Mouse (Mus musculus) gastrocnemius, adult 2 months (tissue): Measurements from ENCODE around the gene Pik3r6. TPM values are rescaled to one million over a fixed set of nuclear protein-coding genes. Genes with fewer than 3 reads are reported as not detected.

Experiments used
- DNase-seq: peaks from one replicate; pipeline ENCODE4 v3.0.0; 2022
- H3K27ac ChIP-seq: fragments of 200-600 bp; 2 replicates; pipeline ENCODE4 v1.8.1; 2022; ENCODE audit warnings: mild to moderate bottlenecking
- H3K4me3 ChIP-seq: fragments of 200-600 bp; 2 replicates; pipeline ENCODE4 v1.8.1; 2022; ENCODE audit warnings: mild to moderate bottlenecking, moderate library complexity
- CTCF ChIP-seq: fragments of 200-600 bp; IDR thresholded peaks from 2 replicates; pipeline ENCODE4 v1.8.1; 2022; ENCODE audit warnings: antibody characterized with exemption, mild to moderate bottlenecking, moderate library complexity
- intact Hi-C: fragments of 180-260 bp; cut with DNase I; formaldehyde crosslinking; loops from one replicate; pipeline ENCODE4 v1.15.1; 2025
- total RNA-seq, 2 experiments: library from RNA; stranded (reverse); gene quantifications; 2 replicates each; pipeline ENCODE4 v1.2.3; 2021

Gene Pik3r6
- total RNA-seq, 2 experiments from 2014 or later, result 0.94 to 1.8 TPM

DNA sequence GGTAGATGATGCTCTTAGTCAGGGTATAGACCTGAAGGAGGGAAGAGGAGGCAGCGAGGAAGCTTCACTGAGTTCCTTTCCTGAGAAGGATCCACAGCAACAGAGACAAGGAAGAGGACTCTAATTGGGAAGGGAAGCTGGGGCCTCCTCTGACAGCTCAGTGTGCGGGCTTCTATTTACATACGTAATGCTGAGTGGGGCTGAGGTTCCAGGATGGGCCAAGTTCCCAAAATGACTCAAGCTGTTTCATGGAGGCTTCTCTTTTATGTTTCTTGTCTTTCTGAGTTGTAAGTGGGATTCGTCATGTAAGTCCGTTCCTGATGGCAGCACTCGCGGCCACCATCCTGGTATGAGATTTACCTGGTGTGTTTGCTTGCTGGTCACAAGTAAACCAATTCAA, 27.1 kb upstream of the Pik3r6 start:
- H3K4me3 ChIP-seq, result no peak overlapping the region
- TF ChIP-seq CTCF, result no peak
- no peak for DNase-seq
- H3K27ac ChIP-seq, result no peak overlapping the region
- intact Hi-C loops, result no loop called here

DNA sequence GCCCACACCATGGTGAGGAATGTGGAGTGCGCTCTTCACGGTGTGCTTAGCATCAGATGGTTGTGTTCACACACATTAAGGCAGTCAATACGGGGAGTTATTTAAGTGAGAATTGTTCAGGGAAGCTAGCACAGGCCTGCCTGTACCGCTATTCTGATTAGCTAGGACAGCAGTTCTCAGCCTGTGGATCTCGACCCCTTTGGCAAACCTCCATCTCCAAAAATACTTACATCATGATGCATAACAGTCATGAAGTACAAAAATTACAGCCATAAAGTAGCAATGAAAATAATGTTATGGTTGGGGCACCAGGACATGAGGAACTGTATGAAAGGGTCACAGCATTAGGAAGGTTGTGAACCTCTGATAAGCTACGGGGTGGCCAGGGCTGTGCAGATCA, 25.2 kb upstream of the Pik3r6 start:
- intact Hi-C loops, result no loop called here
- Histone ChIP-seq H3K4me3 (no peak overlapping the region), H3K27ac (no peak overlapping the region)

DNA sequence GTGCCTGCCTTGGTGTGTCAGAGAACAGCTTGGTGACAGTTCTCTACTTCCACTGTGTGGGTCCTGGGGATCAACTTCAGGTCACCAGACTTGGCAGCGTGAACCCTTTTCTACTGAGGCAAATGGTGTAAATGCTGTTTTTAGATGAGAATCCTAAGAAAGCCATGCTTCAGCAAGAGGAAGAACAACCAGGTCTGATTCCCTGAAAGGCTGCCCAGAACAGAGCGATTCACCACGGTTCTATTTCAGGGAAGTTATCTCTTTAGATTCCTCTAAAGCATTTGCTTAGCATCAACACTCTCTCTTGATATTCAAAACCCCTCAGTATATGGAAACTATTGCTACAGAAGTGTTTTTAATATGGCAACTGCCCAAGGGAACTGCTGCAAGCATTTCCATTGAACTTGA, 24.2 kb upstream of the Pik3r6 start:
- TF ChIP-seq CTCF, result no peak
- intact Hi-C loops, result no loop called here
- Histone ChIP-seq H3K27ac (no peak overlapping the region), H3K4me3 (no peak overlapping the region)
- no peak for DNase-seq

More for the DNA sequence above, 25.2 kb upstream of the Pik3r6 start:
- no peak for DNase-seq
- TF ChIP-seq CTCF, result no peak

DNA sequence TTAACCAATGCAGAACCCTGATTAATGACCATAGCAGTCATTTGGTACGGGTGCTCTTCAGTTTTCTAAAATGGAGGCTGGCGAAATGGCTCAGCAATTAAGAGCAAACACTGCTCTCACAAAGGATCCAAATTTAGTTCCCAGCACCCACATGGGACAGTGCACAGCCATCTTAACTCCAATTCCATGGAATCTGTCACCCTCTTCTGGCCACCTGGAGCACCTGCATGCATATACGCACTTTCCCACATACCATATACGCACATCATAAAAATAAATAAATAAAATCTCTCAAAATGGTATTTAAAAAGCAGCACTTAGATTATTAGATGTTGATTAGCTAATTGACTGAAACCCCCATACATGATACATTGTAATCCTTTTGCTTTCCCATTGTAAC, 22.2 kb upstream of the Pik3r6 start:
- intact Hi-C loops, result loop anchor here (10.0 kb wide), 1 partner anchor 324 kb away; no protein-coding TSS in a partner anchor
- no peak overlapping the region for H3K4me3 ChIP-seq
- no peak for DNase-seq
- no peak overlapping the region for H3K27ac ChIP-seq
- no peak; the same call in 1 of the 2 replicates for TF ChIP-seq CTCF

DNA sequence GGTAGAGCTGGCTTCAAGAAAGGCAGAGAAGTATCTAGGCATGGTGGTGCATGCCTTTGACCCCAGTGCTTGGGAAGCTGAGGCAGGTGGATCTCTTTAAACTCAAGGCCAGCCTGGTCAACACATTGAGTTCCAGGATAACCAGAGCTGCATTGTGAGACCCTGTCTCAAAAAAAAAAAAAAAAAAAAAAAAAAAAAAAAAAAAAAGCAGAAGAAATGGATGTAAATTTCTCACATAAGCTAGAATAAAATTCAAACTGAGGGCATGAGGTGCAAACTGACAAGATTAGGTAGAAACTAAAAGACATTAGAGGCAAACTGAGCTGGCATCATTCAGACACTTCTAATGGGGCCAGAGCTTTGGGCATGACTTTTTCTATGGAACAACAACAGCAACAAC, 20.8 kb upstream of the Pik3r6 start:
- no peak for DNase-seq
- no peak for TF ChIP-seq CTCF
- no peak overlapping the region for H3K4me3 ChIP-seq
- no peak overlapping the region for H3K27ac ChIP-seq
- intact Hi-C loops, result loop anchor here (10.0 kb wide), 1 partner anchor 323 kb away; no protein-coding TSS in a partner anchor

DNA sequence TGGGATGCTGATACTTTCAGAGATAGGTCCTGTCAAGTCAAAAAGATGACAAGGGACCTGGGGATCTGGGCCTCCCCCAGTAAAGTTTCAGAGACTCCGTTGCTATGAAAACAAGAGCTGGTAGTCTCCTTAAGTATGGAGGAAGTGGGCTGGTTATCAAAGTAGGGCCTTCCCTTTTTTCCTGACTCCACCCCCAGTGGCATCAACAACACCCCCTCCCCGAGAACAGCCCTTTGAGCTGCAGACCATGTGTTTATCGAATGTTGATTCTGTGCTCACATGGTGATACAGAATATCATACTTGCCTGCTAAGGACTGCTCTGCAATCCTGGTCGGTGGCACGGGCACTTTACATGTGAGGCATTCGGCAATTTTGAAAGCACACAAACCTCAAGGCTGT, 19.6 kb upstream of the Pik3r6 start:
- TF ChIP-seq CTCF, result no peak
- no peak for DNase-seq
- intact Hi-C loops, result loop anchor here (10.0 kb wide), 1 partner anchor 322 kb away; no protein-coding TSS in a partner anchor
- Histone ChIP-seq H3K27ac (no peak overlapping the region), H3K4me3 (no peak overlapping the region)

DNA sequence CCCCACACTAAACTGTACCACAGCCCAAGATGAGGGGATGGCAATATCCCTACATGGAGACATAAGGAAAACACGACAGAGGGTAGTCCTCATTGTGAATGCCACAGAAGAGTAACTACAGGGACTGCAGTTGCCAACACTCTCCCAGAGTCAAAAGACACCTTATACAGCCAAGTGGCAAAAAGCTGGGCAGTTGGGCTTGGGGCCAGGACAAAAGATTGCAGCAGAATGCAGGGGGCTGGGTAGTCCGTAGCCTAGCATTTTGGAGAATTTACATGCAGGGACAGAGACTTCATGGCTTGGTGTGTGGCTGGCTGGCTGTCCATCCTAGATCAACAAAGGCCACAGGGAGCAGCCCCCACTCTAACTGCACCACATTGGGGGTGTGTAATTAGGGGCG, 18.4 kb upstream of the Pik3r6 start:
- no peak for DNase-seq
- intact Hi-C loops, result loop anchor here (10.0 kb wide), 1 partner anchor 320 kb away; no protein-coding TSS in a partner anchor
- Histone ChIP-seq H3K27ac (no peak overlapping the region), H3K4me3 (no peak overlapping the region)
- no peak for TF ChIP-seq CTCF

DNA sequence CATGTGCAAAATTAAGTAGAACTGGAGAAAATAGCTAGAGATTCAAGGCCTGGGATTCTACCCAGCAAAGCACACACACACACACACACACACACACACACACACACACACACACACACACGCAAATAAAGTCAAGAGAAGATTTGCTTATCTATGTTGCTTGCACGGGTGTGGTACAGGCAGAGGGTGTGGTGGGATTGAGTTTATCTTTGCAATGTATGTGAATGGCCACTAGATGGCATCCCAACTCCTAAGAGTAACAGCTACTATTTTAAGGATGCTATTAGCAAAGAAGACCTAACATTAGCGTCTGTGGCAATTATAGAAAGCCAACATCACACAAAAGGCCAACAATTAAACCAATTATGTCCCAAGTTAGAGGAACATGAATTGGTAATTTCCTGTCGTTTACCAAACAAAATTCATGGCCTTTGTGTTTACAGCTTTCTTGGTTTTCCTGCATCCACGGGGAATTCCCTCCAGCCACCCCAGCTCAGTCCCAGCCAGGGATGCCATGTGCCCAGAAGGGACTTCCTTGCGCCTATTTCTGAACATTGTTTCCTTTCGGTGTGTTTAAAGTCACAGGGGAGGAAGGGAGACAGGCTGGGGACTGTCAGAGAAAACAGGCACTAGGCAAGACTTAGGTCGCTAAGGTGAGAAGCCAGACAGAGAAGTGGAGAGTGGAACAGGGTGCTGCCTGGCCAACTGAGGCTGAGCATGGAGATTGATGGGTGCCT, 17.4 kb upstream of the Pik3r6 start:
- DNase-seq, result no peak
- H3K4me3 ChIP-seq, result no peak overlapping the region
- intact Hi-C loops, result loop anchor here (5.0 to 10.0 kb wide), 2 partner anchors 62 to 319 kb away; no protein-coding TSS in a partner anchor
- no peak overlapping the region for H3K27ac ChIP-seq
- peak; percentile 80 for TF ChIP-seq CTCF

DNA sequence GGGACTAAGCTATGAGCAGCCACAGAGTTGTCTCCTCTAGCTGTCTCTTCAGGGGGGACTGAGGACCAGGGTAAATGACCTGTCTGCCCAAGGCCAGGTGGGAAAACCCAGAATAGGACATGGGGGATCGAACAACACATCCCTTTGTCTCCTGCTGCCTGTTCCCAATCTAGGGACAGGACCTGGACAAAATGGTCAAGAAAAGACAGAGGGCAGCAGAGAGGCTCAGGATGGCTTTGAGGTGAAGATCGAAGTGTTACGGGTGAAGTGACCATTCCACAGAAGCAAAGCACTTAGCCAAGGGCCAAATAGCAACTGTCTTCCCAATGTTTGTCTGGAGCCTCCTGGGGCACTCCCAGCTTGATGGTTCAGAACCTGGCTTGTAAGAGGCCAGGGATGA, 16.7 kb upstream of the Pik3r6 start:
- DNase-seq, result no peak
- Histone ChIP-seq H3K27ac (no peak overlapping the region), H3K4me3 (no peak overlapping the region)
- intact Hi-C loops, result loop anchor here (5.0 to 10.0 kb wide), 2 partner anchors 61 to 319 kb away; no protein-coding TSS in a partner anchor
- no peak for TF ChIP-seq CTCF

DNA sequence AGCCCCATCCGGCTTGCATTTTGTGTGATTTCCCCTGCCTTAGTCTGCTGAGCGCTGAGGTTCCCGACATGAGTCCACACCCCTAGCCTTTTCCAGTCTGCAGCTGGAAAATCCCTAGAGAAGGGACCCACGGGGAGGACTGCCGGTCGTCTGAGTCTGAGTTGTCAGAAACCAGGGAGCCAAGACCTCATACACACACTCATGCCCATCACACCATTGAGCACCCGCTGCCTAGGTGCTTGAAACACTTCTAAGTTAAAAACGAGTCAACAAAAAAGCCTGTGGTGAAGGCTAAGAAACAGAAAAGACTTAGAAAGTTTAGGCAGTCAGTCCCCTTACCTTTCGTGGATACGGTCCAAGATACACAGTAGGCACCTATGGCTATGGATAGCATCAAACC, 15.1 kb upstream of the Pik3r6 start:
- intact Hi-C loops, result loop anchor here (5.0 to 10.0 kb wide), 2 partner anchors 60 to 317 kb away; no protein-coding TSS in a partner anchor
- H3K27ac ChIP-seq, result no peak overlapping the region
- H3K4me3 ChIP-seq, result no peak overlapping the region
- DNase-seq, result no peak
- no peak for TF ChIP-seq CTCF

DNA sequence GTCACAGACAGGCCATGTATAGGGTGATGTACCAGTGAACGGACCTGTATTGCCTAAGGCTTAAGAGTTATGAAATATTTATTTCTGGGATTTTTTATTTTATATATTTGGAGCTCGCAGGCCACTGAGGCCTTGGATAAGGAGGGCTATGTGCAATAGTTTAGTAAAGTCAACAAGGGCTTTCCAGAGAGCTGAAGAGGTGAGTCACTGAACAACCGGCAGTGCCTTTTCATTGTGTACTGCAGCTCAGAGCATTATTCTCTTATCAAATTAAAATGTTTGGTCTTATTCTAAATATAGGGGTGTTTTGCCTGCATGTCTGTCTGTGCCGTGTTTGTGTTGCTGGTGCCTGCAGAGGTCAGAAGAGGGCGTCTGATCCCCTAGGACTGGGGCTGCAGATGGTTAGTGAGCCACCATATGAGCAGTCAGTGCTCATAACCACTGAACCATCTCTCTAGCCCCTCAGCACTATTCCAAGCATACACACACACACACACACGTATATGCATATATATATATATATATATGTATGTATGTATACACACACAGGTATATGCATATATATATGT, 14.5 kb upstream of the Pik3r6 start:
- no peak overlapping the region for H3K4me3 ChIP-seq
- DNase-seq, result no peak
- TF ChIP-seq CTCF, result no peak
- intact Hi-C loops, result loop anchor here (5.0 to 10.0 kb wide), 2 partner anchors 59 to 316 kb away; no protein-coding TSS in a partner anchor
- H3K27ac ChIP-seq, result no peak overlapping the region

DNA sequence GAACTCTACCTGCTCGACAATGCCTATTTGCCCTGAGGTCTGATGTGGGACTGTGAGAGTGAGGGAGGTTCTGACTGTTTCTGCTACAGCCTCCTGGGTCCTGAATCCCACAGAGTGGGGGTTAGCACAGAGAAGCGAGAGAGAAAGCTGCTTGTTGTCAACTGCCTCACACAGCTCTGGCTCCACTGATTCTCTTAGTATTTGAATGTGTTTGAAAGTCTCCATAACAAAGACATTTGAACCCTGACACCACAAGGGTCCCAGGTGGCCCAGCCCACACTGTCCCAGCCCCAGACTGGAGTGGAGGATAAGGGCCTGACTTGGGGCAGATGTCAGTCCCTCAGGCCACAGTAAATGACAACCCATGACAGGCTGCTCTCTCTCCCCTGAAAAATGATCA, 13.6 kb upstream of the Pik3r6 start:
- H3K4me3 ChIP-seq, result no peak overlapping the region
- DNase-seq, result no peak
- no peak for TF ChIP-seq CTCF
- intact Hi-C loops, result loop anchor here (5.0 to 10.0 kb wide), 2 partner anchors 58 to 316 kb away; no protein-coding TSS in a partner anchor
- H3K27ac ChIP-seq, result no peak overlapping the region

DNA sequence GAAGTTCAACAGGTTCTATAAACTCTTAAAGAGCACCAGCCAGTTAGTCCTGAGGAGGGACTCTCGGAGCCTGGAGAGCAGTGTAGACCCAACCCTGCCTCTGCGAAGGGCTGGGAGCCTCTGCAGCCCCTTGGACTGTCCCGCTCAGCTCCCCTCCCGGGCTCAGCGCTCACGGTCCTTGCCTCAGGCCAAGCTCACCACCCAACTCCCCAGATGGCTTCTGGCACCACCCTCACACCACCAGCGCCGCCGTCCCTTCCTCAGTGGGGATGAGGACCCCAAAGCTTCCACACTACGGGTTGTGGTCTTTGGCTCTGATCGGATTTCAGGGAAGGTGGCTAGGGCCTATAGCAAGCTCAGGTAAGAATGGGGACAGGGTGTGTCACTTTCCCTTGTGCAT, 10.2 kb upstream of the Pik3r6 start:
- intact Hi-C loops, result no loop called here
- DNase-seq, result no peak
- TF ChIP-seq CTCF, result no peak
- no peak overlapping the region for H3K27ac ChIP-seq
- no peak overlapping the region for H3K4me3 ChIP-seq
